In genomic region chr11:101465101-101465868, GRCm38 (mm10) we compare ENCODE assay signal across 8 mouse cellular contexts. TPM values are rescaled to one million over a fixed set of nuclear protein-coding genes. Genes with fewer than 3 reads are reported as not detected.
DNase-seq lines count a peak whose midpoint lies in the region; ATAC-seq and TF ChIP-seq lines count a peak whose summit lies in the region.

No protein-coding gene starts in this region.

- H3K9ac ChIP-seq in embryonic facial prominence, embryonic 14.5 days (ENCODE audit: low read depth, low read length) = peak overlapping the region; percentile 73
- H3K9ac ChIP-seq in heart, embryonic 15.5 days = peak overlapping the region; percentile 78

- ATAC-seq in embryonic facial prominence, embryonic 14.5 days (ENCODE audit: low read depth) = peak; percentile 42
- 0 out of 2 replicates have a peak, but pooled peaks have one; percentile 34 for ATAC-seq in heart, embryonic 15.5 days (replicated peaks; ENCODE audit: insufficient number of reproducible peaks, insufficient read depth, low FRiP score, low read depth)
- ATAC-seq in megakaryocyte, adult 5-6 weeks (ENCODE audit: poor library complexity, severe bottlenecking) = peak; percentile 21
- ATAC-seq in frontal cortex, adult (ENCODE audit: low TSS enrichment) = no peak

- H3K4me3 ChIP-seq in C2C12 (ENCODE audit: insufficient read depth, poor library complexity, severe bottlenecking) = peak overlapping the region; percentile 84
- H3K4me3 ChIP-seq in embryonic facial prominence, embryonic 14.5 days (ENCODE audit: low read depth, low read length) = peak overlapping the region; percentile 85
- peak overlapping the region; percentile 91 for H3K4me3 ChIP-seq in heart, embryonic 15.5 days
- peak overlapping the region; percentile 97 for H3K4me3 ChIP-seq in small intestine, adult 2 months (ENCODE audit: low read depth, low read length)

- peak overlapping the region; percentile 79 for H3K27ac ChIP-seq in embryonic facial prominence, embryonic 14.5 days (replicated peaks; ENCODE audit: low read depth, low read length)
- H3K27ac ChIP-seq in heart, embryonic 15.5 days = peak overlapping the region; percentile 87
- peak overlapping the region; percentile 91 for H3K27ac ChIP-seq in small intestine, adult 2 months (ENCODE audit: insufficient read depth, low read depth, low read length)

- H3K4me1 ChIP-seq in embryonic facial prominence, embryonic 14.5 days (ENCODE audit: control insufficient read depth, insufficient read depth, low read length) = peaks cover 20% of the 10 kb centered on the region
- peaks cover 53% of the 10 kb centered on the region for H3K4me1 ChIP-seq in heart, embryonic 15.5 days (replicated peaks)
- peaks cover 15% of the 10 kb centered on the region for H3K4me1 ChIP-seq in small intestine, adult 2 months (ENCODE audit: control insufficient read depth, insufficient read depth, insufficient read length, low read length)

- H3K79me2 ChIP-seq in C2C12 (ENCODE audit: control insufficient read depth, insufficient read depth) = peaks cover 32% of the 10 kb centered on the region

- no peak for TF ChIP-seq POLR2A in small intestine, adult 2 months (IDR thresholded peaks at IDR 0.05; ENCODE audit: low read depth, low read length)

- H3K36me3 ChIP-seq in C2C12 (ENCODE audit: control insufficient read depth, insufficient read depth) = peaks cover 24% of the 10 kb centered on the region
- H3K36me3 ChIP-seq in embryonic facial prominence, embryonic 14.5 days (ENCODE audit: control insufficient read depth, insufficient read depth, low read length) = peaks cover 22% of the 10 kb centered on the region
- H3K36me3 ChIP-seq in heart, embryonic 15.5 days = peaks cover 23% of the 10 kb centered on the region
- peaks cover 19% of the 10 kb centered on the region for H3K36me3 ChIP-seq in small intestine, adult 2 months (ENCODE audit: control insufficient read depth, insufficient read depth, low read length)

- peak; percentile 67 for DNase-seq in T-cell, adult 2 months (ENCODE audit: low spot score)
- peak; percentile 84 for DNase-seq in embryonic facial prominence, embryonic 14.5 days (ENCODE audit: low spot score)
- DNase-seq in kidney, postnatal 10 days = peak; percentile 76

- H3ac ChIP-seq in C2C12 (ENCODE audit: control insufficient read depth, insufficient read length, low read depth) = peak overlapping the region; percentile 88

- H3K79me3 ChIP-seq in C2C12 (ENCODE audit: low read depth) = peaks cover 6% of the 10 kb centered on the region

- TF ChIP-seq CTCF in C2C12 (IDR thresholded peaks at IDR 0.05; ENCODE audit: control insufficient read depth, insufficient read depth, insufficient read length) = peak; percentile 7
- TF ChIP-seq CTCF in small intestine, adult 2 months (IDR thresholded peaks at IDR 0.05; ENCODE audit: extremely low read depth, insufficient read length, insufficient replicate concordance, low read depth, low read length) = no peak

- H3K9me3 ChIP-seq in embryonic facial prominence, embryonic 14.5 days (ENCODE audit: control insufficient read depth, low read length) = no peaks in the 10 kb centered on the region
- no peaks in the 10 kb centered on the region for H3K9me3 ChIP-seq in heart, embryonic 15.5 days (replicated peaks)

- no peaks in the 10 kb centered on the region for H3K27me3 ChIP-seq in C2C12 (ENCODE audit: control insufficient read depth, insufficient read depth, insufficient read length)
- H3K27me3 ChIP-seq in embryonic facial prominence, embryonic 14.5 days (replicated peaks; ENCODE audit: control insufficient read depth, insufficient read depth, low read length) = no peaks in the 10 kb centered on the region
- no peaks in the 10 kb centered on the region for H3K27me3 ChIP-seq in heart, embryonic 15.5 days
- no peaks in the 10 kb centered on the region for H3K27me3 ChIP-seq in small intestine, adult 2 months (ENCODE audit: control insufficient read depth, insufficient read depth, low read length)

- under 1% methylated on average over 37 of the region's 51 CpGs for WGBS in embryonic facial prominence, embryonic 14.5 days
- WGBS in heart, embryonic 15.5 days = under 1% methylated on average over 50 of the region's 51 CpGs
- whole genome bisulfite sequencing in small intestine, adult 2 months = under 1% methylated on average over 51 of the region's 51 CpGs

- peak overlapping the region; percentile 96 for H3K4me2 ChIP-seq in embryonic facial prominence, embryonic 14.5 days (ENCODE audit: low read depth, low read length)
- H3K4me2 ChIP-seq in heart, embryonic 15.5 days = peak overlapping the region; percentile 93

TF ChIP-seq in C2C12, 6 proteins besides CTCF, POLR2A, EP300 and RAD21:
- TF ChIP-seq MYOG (IDR thresholded peaks at IDR 0.05; ENCODE audit: control insufficient read depth, extremely low read depth, insufficient read length) = no peak
- peak; percentile 73 for TF ChIP-seq USF1 (IDR thresholded peaks at IDR 0.05; ENCODE audit: low read depth)
- peak; percentile 34 for TF ChIP-seq MAX (IDR thresholded peaks at IDR 0.05)
- TF ChIP-seq MYOD1 (IDR thresholded peaks at IDR 0.05; ENCODE audit: control insufficient read depth, insufficient read length, low read depth) = no peak
- TF ChIP-seq CEBPB (IDR thresholded peaks at IDR 0.05; ENCODE audit: low read depth) = no peak

RNA-seq across cellular contexts. Expression of gene Rnd2, which starts 0.5 kb away (rescaled TPM):
- polyA plus RNA-seq in C2C12 (2012; fragmentation: generic; extraction: Trizol) = 19.2 TPM
- 7.4 and 9.8 TPM in 2 replicates for polyA plus RNA-seq in embryonic facial prominence, embryonic 14.5 days (2014; fragmentation: Nextera tagmentation; extraction: Ambion mirVana)
- polyA plus RNA-seq in heart, embryonic 15.5 days (2015; fragmentation: Nextera tagmentation; extraction: Ambion mirVana) = 9.1 and 10.1 TPM in 2 replicates
- total RNA-seq in megakaryocyte, adult 5-6 weeks (2015) = 0.13 and 0.16 TPM in 2 replicates
- 0.20 TPM in 1 of 2 replicates, not detected in the other for total RNA-seq in megakaryocyte, adult 5-6 weeks (2017)
- 18.5 and 28.1 TPM in 2 replicates for polyA plus RNA-seq in small intestine, adult 2 months (2012; rRNA removed)

RNA-seq across cellular contexts. Expression of gene Vat1, which starts 0.7 kb away (rescaled TPM):
- polyA plus RNA-seq in C2C12 (2012; fragmentation: generic; extraction: Trizol) = 306 TPM
- 50.4 and 51.0 TPM in 2 replicates for polyA plus RNA-seq in embryonic facial prominence, embryonic 14.5 days (2014; fragmentation: Nextera tagmentation; extraction: Ambion mirVana)
- 30.2 and 38.6 TPM in 2 replicates for polyA plus RNA-seq in heart, embryonic 15.5 days (2015; fragmentation: Nextera tagmentation; extraction: Ambion mirVana)
- 7.3 and 10.8 TPM in 2 replicates for total RNA-seq in megakaryocyte, adult 5-6 weeks (2015)
- total RNA-seq in megakaryocyte, adult 5-6 weeks (2017) = 3.4 and 5.2 TPM in 2 replicates
- polyA plus RNA-seq in small intestine, adult 2 months (2012; rRNA removed) = 92.5 and 272 TPM in 2 replicates

RNA-seq across cellular contexts. Expression of gene Ifi35, which starts 17.1 kb away (rescaled TPM):
- polyA plus RNA-seq in C2C12 (2012; fragmentation: generic; extraction: Trizol) = 23.4 TPM
- polyA plus RNA-seq in embryonic facial prominence, embryonic 14.5 days (2014; fragmentation: Nextera tagmentation; extraction: Ambion mirVana) = 14.1 and 14.3 TPM in 2 replicates
- 18.0 and 25.9 TPM in 2 replicates for polyA plus RNA-seq in heart, embryonic 15.5 days (2015; fragmentation: Nextera tagmentation; extraction: Ambion mirVana)
- total RNA-seq in megakaryocyte, adult 5-6 weeks (2015) = 60.6 and 62.4 TPM in 2 replicates
- 47.3 and 56.5 TPM in 2 replicates for total RNA-seq in megakaryocyte, adult 5-6 weeks (2017)
- 44.3 and 123 TPM in 2 replicates for polyA plus RNA-seq in small intestine, adult 2 months (2012; rRNA removed)

RNA-seq across cellular contexts. Expression of gene Rpl27, which starts 23.2 kb away (rescaled TPM):
- polyA plus RNA-seq in C2C12 (2012; fragmentation: generic; extraction: Trizol) = 2,812 TPM
- 376 and 406 TPM in 2 replicates for polyA plus RNA-seq in embryonic facial prominence, embryonic 14.5 days (2014; fragmentation: Nextera tagmentation; extraction: Ambion mirVana)
- 174 and 211 TPM in 2 replicates for polyA plus RNA-seq in heart, embryonic 15.5 days (2015; fragmentation: Nextera tagmentation; extraction: Ambion mirVana)
- total RNA-seq in megakaryocyte, adult 5-6 weeks (2015) = 334 and 336 TPM in 2 replicates
- 2,102 and 2,594 TPM in 2 replicates for total RNA-seq in megakaryocyte, adult 5-6 weeks (2017)
- 178 and 244 TPM in 2 replicates for polyA plus RNA-seq in small intestine, adult 2 months (2012; rRNA removed)

RNA-seq across cellular contexts. Expression of gene Ptges3l, which starts 40.2 kb away (rescaled TPM):
- polyA plus RNA-seq in C2C12 (2012; fragmentation: generic; extraction: Trizol) = 19.2 TPM
- polyA plus RNA-seq in embryonic facial prominence, embryonic 14.5 days (2014; fragmentation: Nextera tagmentation; extraction: Ambion mirVana) = 35.5 and 37.1 TPM in 2 replicates
- polyA plus RNA-seq in heart, embryonic 15.5 days (2015; fragmentation: Nextera tagmentation; extraction: Ambion mirVana) = 66.5 and 81.5 TPM in 2 replicates
- total RNA-seq in megakaryocyte, adult 5-6 weeks (2015) = 0.43 and 2.5 TPM in 2 replicates
- total RNA-seq in megakaryocyte, adult 5-6 weeks (2017) = 0.66 TPM in 1 of 2 replicates, not detected in the other
- 0.51 and 0.89 TPM in 2 replicates for polyA plus RNA-seq in small intestine, adult 2 months (2012; rRNA removed)
